Mouse (Mus musculus) bone marrow, adult 2 months (tissue): Measurements from ENCODE around the gene Dld.

Experiments
- CTCF ChIP-seq: fragments of 200-500 bp; IDR thresholded peaks from 2 replicates; pipeline ENCODE4 v1.5.1; 2011; ENCODE audit warnings: low read length, control low read depth; ENCODE audit not compliant: control insufficient read depth, insufficient read depth
- POLR2A ChIP-seq: fragments of 200-500 bp; IDR thresholded peaks from 2 replicates; pipeline ENCODE4 v1.6.1; 2011; ENCODE audit warnings: low read depth, mild to moderate bottlenecking, control low read depth, low read length, borderline replicate concordance; ENCODE audit not compliant: control insufficient read depth

- no peak for TF ChIP-seq CTCF
- no peak for TF ChIP-seq POLR2A
Observed at GRCm38 (mm10) chr12:31289046-31289445, 62.2 kb downstream of the Dld start.
